Mouse (Mus musculus) olfactory bulb, adult 2 months (tissue): ENCODE results near the gene Prmt7.

ENCODE experiments used
- CTCF ChIP-seq: fragments of 200-500 bp; IDR thresholded peaks from 2 replicates; pipeline ENCODE4 v1.5.1; 2012; ENCODE audit warnings: low read depth, mild to moderate bottlenecking, low read length, moderate library complexity; ENCODE audit not compliant: insufficient read depth
- POLR2A ChIP-seq: fragments of 200-500 bp; IDR thresholded peaks from 2 replicates; pipeline ENCODE4 v1.6.1; 2012; ENCODE audit warnings: mild to moderate bottlenecking, low read depth, low read length, moderate library complexity; ENCODE audit not compliant: insufficient read depth

- no peak for TF ChIP-seq CTCF
- TF ChIP-seq POLR2A: no peak
Observed at GRCm38 (mm10) chr8:106219620-106220019, 8.9 kb downstream of the Prmt7 start.
